Mouse (Mus musculus) kidney, embryonic 14.5 days (tissue): ENCODE measurements around the gene Zfp790. TPM values are rescaled to one million over a fixed set of nuclear protein-coding genes. Genes with fewer than 3 reads are reported as not detected.
A peak's percentile ranks its signal among the peaks of the same experiment; 100 is the strongest.
"Not testable (repeated sequence)": the region's sequence is repeated elsewhere in the genome, so short reads cannot be mapped to it uniquely, and the experiment has no call there.

Experiments used
- ATAC-seq: fragments of 200-750 bp; cut with Nextera tagmentation; 2 replicates; pipeline ENCODE4 v1.8.0; 2017; ENCODE audit warnings: moderate number of reproducible peaks, mild to moderate bottlenecking, moderate TSS enrichment, moderate library complexity; ENCODE audit not compliant: low FRiP score, low TSS enrichment
- H3K27ac ChIP-seq: fragments of 300-500 bp; sonication (generic); 2 replicates; pipeline ENCODE4 v1.5.1; 2014; ENCODE audit warnings: low read depth, mild to moderate bottlenecking, low read length, moderate library complexity, mixed read lengths
- H3K27me3 ChIP-seq: fragments of 300-500 bp; sonication (generic); 2 replicates; pipeline ENCODE4 v1.6.1; 2014; ENCODE audit warnings: mild to moderate bottlenecking, low read length; ENCODE audit not compliant: control insufficient read depth, insufficient read depth
- H3K36me3 ChIP-seq: fragments of 300-500 bp; sonication (generic); 2 replicates; pipeline ENCODE4 v1.6.1; 2014; ENCODE audit warnings: low read length, mixed read lengths; ENCODE audit not compliant: control insufficient read depth, insufficient read depth
- H3K4me1 ChIP-seq: fragments of 300-500 bp; sonication (generic); 2 replicates; pipeline ENCODE4 v1.6.1; 2014; ENCODE audit warnings: low read length, mixed read lengths; ENCODE audit not compliant: control insufficient read depth, insufficient read depth
- H3K4me2 ChIP-seq: fragments of 300-500 bp; sonication (generic); replicated peaks from 2 replicates; pipeline ENCODE4 v1.6.1; 2014; ENCODE audit warnings: low read depth, mild to moderate bottlenecking, low read length
- H3K4me3 ChIP-seq: fragments of 300-500 bp; sonication (generic); 2 replicates; pipeline ENCODE4 v1.5.1; 2014; ENCODE audit warnings: mild to moderate bottlenecking, low read length
- H3K9ac ChIP-seq: fragments of 300-500 bp; sonication (generic); 2 replicates; pipeline ENCODE4 v1.6.1; 2014; ENCODE audit warnings: low read depth, mild to moderate bottlenecking, low read length, moderate library complexity
- H3K9me3 ChIP-seq: fragments of 300-500 bp; sonication (generic); 2 replicates; pipeline ENCODE4 v1.6.1; 2016; ENCODE audit warnings: low read length; ENCODE audit not compliant: control insufficient read depth
- WGBS: fragments of 180-500 bp; shearing (Covaris S2); extraction: QIAGEN DNeasy Blood & Tissue Kit; methylation state at CpG from one replicate; pipeline ENCODE4 v1.1.7; 2014; 5-methylcytosine and 5-hydroxymethylcytosine counted together
- microRNA counts: library from miRNA; unstranded; fragments of <30 nt; microRNA quantifications from one replicate; lab custom pipeline; 2017
- microRNA-seq: library from miRNA; unstranded; fragments of <30 nt; microRNA quantifications from one replicate; pipeline ENCODE4, GENCODE M21; 2016
- polyA plus RNA-seq: library from polyadenylated mRNA; unstranded; fragments of >200 nt; fragmentation: Nextera tagmentation; extraction: Ambion mirVana; gene quantifications from 2 replicates; pipeline ENCODE4 v1.2.1, GENCODE M21; 2014

The Zfp790 gene
- polyA plus RNA-seq, 1 experiment from 2014 or later: 12.3 TPM

GRCm38 (mm10) chr7:29859532-29860517 lies 43.9 kb downstream of the Zfp790 start, which contains the start of gene Zfp420:
Gene Zfp420 (plus strand): TSS chr7:29859979.
- no peaks in the 10 kb centered on the region for H3K9me3 ChIP-seq
- ATAC-seq: peak; percentile 97
- no peaks in the 10 kb centered on the region for H3K36me3 ChIP-seq
- no peaks in the 10 kb centered on the region for H3K27me3 ChIP-seq
- peak within 1 kb of the TSS; percentile 65 for H3K4me3 ChIP-seq
- no peak within 1 kb of the TSS for H3K27ac ChIP-seq
- peak within 1 kb of the TSS; percentile 78 for H3K4me2 ChIP-seq
- WGBS: 6% methylated on average over 32 of the region's 32 CpGs
- peak within 1 kb of the TSS; percentile 65 for H3K9ac ChIP-seq
- no peaks in the 10 kb centered on the region; the same call in 1 of the 2 replicates for H3K4me1 ChIP-seq

- H3K4me3 ChIP-seq: no peak overlapping the region
- no peak overlapping the region for H3K27ac ChIP-seq
- no peak for ATAC-seq
- H3K4me1 ChIP-seq: no peaks in the 10 kb centered on the region; the same call in 1 of the 2 replicates
- H3K9me3 ChIP-seq: no peaks in the 10 kb centered on the region
- no peaks in the 10 kb centered on the region for H3K36me3 ChIP-seq
- no peak overlapping the region for H3K9ac ChIP-seq
- H3K4me2 ChIP-seq: no peak overlapping the region
- WGBS: 91% methylated on average over 7 of the region's 7 CpGs
- no peaks in the 10 kb centered on the region for H3K27me3 ChIP-seq
Measured at GRCm38 (mm10) chr7:29861660-29862059, 45.7 kb downstream of the Zfp790 start.

- H3K36me3 ChIP-seq: peaks cover 18% of the 10 kb centered on the region
- no peaks in the 10 kb centered on the region for H3K27me3 ChIP-seq
- H3K4me3 ChIP-seq: no peak overlapping the region
- no peaks in the 10 kb centered on the region for H3K4me1 ChIP-seq
- no peak overlapping the region for H3K4me2 ChIP-seq
- no peak overlapping the region for H3K27ac ChIP-seq
- peaks cover 45% of the 10 kb centered on the region for H3K9me3 ChIP-seq
- H3K9ac ChIP-seq: no peak overlapping the region
- 94% methylated on average over 10 of the region's 10 CpGs for WGBS
- ATAC-seq: no peak
Measured at GRCm38 (mm10) chr7:29874256-29874655, 58.3 kb downstream of the Zfp790 start.

GRCm38 (mm10) chr7:29877561-29877960 lies 61.6 kb downstream of the Zfp790 start:
- not testable (repeated sequence) for H3K4me1 ChIP-seq, ATAC-seq
- 93% methylated on average over 9 of the region's 9 CpGs for WGBS

GRCm38 (mm10) chr7:29880056-29880455 lies 64.1 kb downstream of the Zfp790 start:
- WGBS: 60% methylated on average over 7 of the region's 7 CpGs
- H3K36me3 ChIP-seq: peaks cover 7% of the 10 kb centered on the region
- no peak overlapping the region for H3K4me2 ChIP-seq
- no peak overlapping the region for H3K9ac ChIP-seq
- H3K9me3 ChIP-seq: peaks cover 16% of the 10 kb centered on the region
- no peak for ATAC-seq
- no peaks in the 10 kb centered on the region for H3K27me3 ChIP-seq
- H3K4me3 ChIP-seq: no peak overlapping the region
- H3K4me1 ChIP-seq: no peaks in the 10 kb centered on the region
- H3K27ac ChIP-seq: no peak overlapping the region

More at GRCm38 (mm10) chr7:29877561-29877960, 61.6 kb downstream of the Zfp790 start:
- Histone ChIP-seq H3K36me3 (peaks cover 18% of the 10 kb centered on the region), H3K9me3 (peaks cover 30% of the 10 kb centered on the region)
- H3K9ac ChIP-seq, H3K27me3 ChIP-seq, H3K4me2 ChIP-seq, H3K4me3 ChIP-seq, H3K27ac ChIP-seq: not testable (repeated sequence)

MicroRNAs within 50 kb of the gene (microRNA counts, 519-probe panel; counts per million panel counts)
- microRNA mmu-miR-1964 (lab: Ali Mortazavi, UCI): not detected

Small RNA genes lying within 50 kb of the gene (microRNA-seq; reads per million reads assigned to microRNA genes)
- 3.2 reads per million, percentile 12 among the genes with 10 or more reads in this experiment for gene Mir1964

Other genes starting within 250 kb of the Zfp790 start
- gene Catsperg2, start 89.1 kb upstream of the Zfp790 start, polyA plus RNA-seq: not detected in 2 replicates
- gene Zfp84, start 47.6 kb upstream of the Zfp790 start, polyA plus RNA-seq: 9.1 and 14.3 TPM in 2 replicates
- 8.3 and 8.9 TPM in 2 replicates for gene Zfp30, start 32.1 kb upstream of the Zfp790 start, polyA plus RNA-seq
- 4.7 and 7.6 TPM in 2 replicates for gene Zfp940, start 37.6 kb downstream of the Zfp790 start, polyA plus RNA-seq
- 7.2 and 9.1 TPM in 2 replicates for gene Zfp420, start 43.9 kb downstream of the Zfp790 start, polyA plus RNA-seq
- gene Zfp27, start 90.5 kb downstream of the Zfp790 start, polyA plus RNA-seq: 8.7 and 13.0 TPM in 2 replicates
- 5.7 and 7.2 TPM in 2 replicates for gene Zfp383, start 92.1 kb downstream of the Zfp790 start, polyA plus RNA-seq
- 7.2 and 11.0 TPM in 2 replicates for gene Zfp74, start 138.0 kb downstream of the Zfp790 start, polyA plus RNA-seq
- gene Zfp568, start 167.8 kb downstream of the Zfp790 start, polyA plus RNA-seq: 13.4 and 26.6 TPM in 2 replicates
- 2.6 and 4.1 TPM in 2 replicates for gene Zfp14, start 235.3 kb downstream of the Zfp790 start, polyA plus RNA-seq